ENCODE assay signal across 8 mouse cellular contexts in genomic region chr7:18873253-18873652, GRCm38 (mm10). TPM values are rescaled to one million over a fixed set of nuclear protein-coding genes. Genes with fewer than 3 reads are reported as not detected.
DNase-seq lines count a peak whose midpoint lies in the region; ATAC-seq lines count a peak whose summit lies in the region.

No protein-coding gene starts in this region.

- H3K9me3 ChIP-seq in forebrain, embryonic 12.5 days = no peaks in the 10 kb centered on the region
- peaks cover 4% of the 10 kb centered on the region for H3K9me3 ChIP-seq in lung, embryonic 16.5 days (ENCODE audit: control insufficient read depth, low read length)

- H3K4me2 ChIP-seq in forebrain, embryonic 12.5 days = peak overlapping the region; percentile 79
- H3K4me2 ChIP-seq in lung, embryonic 16.5 days (ENCODE audit: low read depth, low read length) = peak overlapping the region; percentile 84

- H3K4me3 ChIP-seq in forebrain, embryonic 12.5 days (replicated peaks) = peak overlapping the region; percentile 41
- H3K4me3 ChIP-seq in lung, embryonic 16.5 days (ENCODE audit: low read length) = peak overlapping the region; percentile 49

- intact Hi-C loops in heart, postnatal 25 days (cut with DNase I) = loop anchor here (1.0 to 2.0 kb wide), 2 partner anchors 40 to 124 kb away; no protein-coding TSS in a partner anchor

- no peak overlapping the region for H3K27ac ChIP-seq in forebrain, embryonic 12.5 days
- no peak overlapping the region for H3K27ac ChIP-seq in lung, embryonic 16.5 days (ENCODE audit: low read length)

- ATAC-seq in forebrain, embryonic 12.5 days (ENCODE audit: low FRiP score) = peak; percentile 85
- peak; percentile 86 for ATAC-seq in lung, embryonic 16.5 days (ENCODE audit: low read depth)

- DNase-seq in MN1 (ENCODE audit: low spot score) = peak; percentile 71
- DNase-seq in c-Kit-positive CD71-positive TER-119-positive erythroid progenitor cells, embryonic 14.5 days (ENCODE audit: low spot score) = peak; percentile 51
- DNase-seq in heart, postnatal 25 days (ENCODE audit: low spot score) = peak; percentile 26
- peak; percentile 70 for DNase-seq in large intestine, adult 2 months (ENCODE audit: low read depth, low spot score)
- peak; percentile 92 for DNase-seq in retina, embryonic 14.5 days (ENCODE audit: low spot score)
- peak; percentile 52 to 74 for DNase-seq in urinary bladder, postnatal 4 days (ENCODE audit: low spot score in 2 of 2)

- 0% methylated on average over 10 of the region's 10 CpGs for WGBS in forebrain, embryonic 12.5 days
- under 1% methylated on average over 10 of the region's 10 CpGs for WGBS in large intestine, adult 2 months
- WGBS in lung, embryonic 16.5 days = under 1% methylated on average over 10 of the region's 10 CpGs

- H3K9ac ChIP-seq in forebrain, embryonic 12.5 days = peak overlapping the region; percentile 59
- H3K9ac ChIP-seq in lung, embryonic 16.5 days (ENCODE audit: low read length) = peak overlapping the region; percentile 60

- H3K36me3 ChIP-seq in forebrain, embryonic 12.5 days (replicated peaks) = no peaks in the 10 kb centered on the region
- no peaks in the 10 kb centered on the region for H3K36me3 ChIP-seq in lung, embryonic 16.5 days (ENCODE audit: control insufficient read depth, insufficient read depth, low read length)

- no peaks in the 10 kb centered on the region; the same call in 1 of the 2 replicates for H3K27me3 ChIP-seq in forebrain, embryonic 12.5 days
- no peaks in the 10 kb centered on the region for H3K27me3 ChIP-seq in lung, embryonic 16.5 days (ENCODE audit: control insufficient read depth, insufficient read depth, low read depth, low read length)

- peaks cover 6% of the 10 kb centered on the region; the same call in 1 of the 2 replicates for H3K4me1 ChIP-seq in forebrain, embryonic 12.5 days
- H3K4me1 ChIP-seq in lung, embryonic 16.5 days (replicated peaks; ENCODE audit: control insufficient read depth, insufficient read depth, low read length) = no peaks in the 10 kb centered on the region

RNA-seq across cellular contexts. Expression of gene Pglyrp1, which starts 2.1 kb away (rescaled TPM):
- 1.8 and 3.1 TPM in 2 replicates for polyA plus RNA-seq in forebrain, embryonic 12.5 days (2016; fragmentation: Nextera tagmentation; extraction: Ambion mirVana)
- 1 to 10 TPM; 1.2 to 1.7 TPM for total RNA-seq in heart, postnatal 25 days (2021)
- 539 and 693 TPM in 2 replicates for polyA plus RNA-seq in large intestine, adult 2 months (2012; rRNA removed)
- 12.5 and 18.1 TPM in 2 replicates for polyA plus RNA-seq in lung, embryonic 16.5 days (2015; fragmentation: Nextera tagmentation; extraction: Ambion mirVana)

RNA-seq across cellular contexts. Expression of gene Mill2, which starts 33.5 kb away (rescaled TPM):
- polyA plus RNA-seq in forebrain, embryonic 12.5 days (2016; fragmentation: Nextera tagmentation; extraction: Ambion mirVana) = 0.09 and 0.18 TPM in 2 replicates
- 1 to 10 TPM; 6.5 to 6.7 TPM for total RNA-seq in heart, postnatal 25 days (2021)
- polyA plus RNA-seq in large intestine, adult 2 months (2012; rRNA removed) = 3.2 and 3.3 TPM in 2 replicates
- 2.3 and 3.0 TPM in 2 replicates for polyA plus RNA-seq in lung, embryonic 16.5 days (2015; fragmentation: Nextera tagmentation; extraction: Ambion mirVana)

RNA-seq across cellular contexts. Expression of gene Ccdc61, which starts 37.0 kb away (rescaled TPM):
- polyA plus RNA-seq in forebrain, embryonic 12.5 days (2016; fragmentation: Nextera tagmentation; extraction: Ambion mirVana) = 39.7 and 41.0 TPM in 2 replicates
- total RNA-seq in heart, postnatal 25 days (2021) = 1 to 10 TPM; 7.7 to 8.3 TPM
- polyA plus RNA-seq in large intestine, adult 2 months (2012; rRNA removed) = 19.2 and 25.2 TPM in 2 replicates
- 30.8 and 32.7 TPM in 2 replicates for polyA plus RNA-seq in lung, embryonic 16.5 days (2015; fragmentation: Nextera tagmentation; extraction: Ambion mirVana)

RNA-seq across cellular contexts. Expression of gene Psg17, which starts 51.8 kb away (rescaled TPM):
- 0.12 TPM in 1 of 2 replicates, not detected in the other for polyA plus RNA-seq in forebrain, embryonic 12.5 days (2016; fragmentation: Nextera tagmentation; extraction: Ambion mirVana)
- not detected for total RNA-seq in heart, postnatal 25 days (2021)
- polyA plus RNA-seq in large intestine, adult 2 months (2012; rRNA removed) = 0.04 and 0.05 TPM in 2 replicates
- polyA plus RNA-seq in lung, embryonic 16.5 days (2015; fragmentation: Nextera tagmentation; extraction: Ambion mirVana) = 0.06 TPM in 1 of 2 replicates, not detected in the other

RNA-seq across cellular contexts. Expression of gene Nova2, which starts 52.4 kb away (rescaled TPM):
- 10.8 and 11.3 TPM in 2 replicates for polyA plus RNA-seq in forebrain, embryonic 12.5 days (2016; fragmentation: Nextera tagmentation; extraction: Ambion mirVana)
- total RNA-seq in heart, postnatal 25 days (2021) = 1 to 10 TPM; 5.5 to 6.6 TPM
- 0.17 and 0.21 TPM in 2 replicates for polyA plus RNA-seq in large intestine, adult 2 months (2012; rRNA removed)
- polyA plus RNA-seq in lung, embryonic 16.5 days (2015; fragmentation: Nextera tagmentation; extraction: Ambion mirVana) = 0.89 and 0.99 TPM in 2 replicates

Comparison
In these comparisons a context has a peak if more than half of its experiments do, and no peak if none do; other contexts are left out.
1. DNase-seq: peak in every context shown above with its lines; median percentile 92 in retina, embryonic 14.5 days; 71 in MN1; 70 in large intestine, adult 2 months; 63 in urinary bladder, postnatal 4 days; 51 in c-Kit-positive CD71-positive TER-119-positive erythroid progenitor cells, embryonic 14.5 days; 26 in heart, postnatal 25 days.
2. RNA of gene Pglyrp1, which starts 2.1 kb away (polyA plus RNA-seq): 539 to 693 TPM in large intestine, adult 2 months; 12.5 to 18.1 TPM in lung, embryonic 16.5 days and 1.8 to 3.1 TPM in forebrain, embryonic 12.5 days; every median in the first group is over 10 times any median in the second.